Mouse (Mus musculus) hindbrain, embryonic 15.5 days (tissue): ENCODE results near the gene Fam181a. TPM values are rescaled to one million over a fixed set of nuclear protein-coding genes. Genes with fewer than 3 reads are reported as not detected.

Experiments used
- ATAC-seq: fragments of 200-750 bp; cut with Nextera tagmentation; 2 replicates; pipeline ENCODE4 v1.8.0; 2017; ENCODE audit warnings: low read depth, moderate number of reproducible peaks, moderate TSS enrichment; ENCODE audit not compliant: low FRiP score
- H3K27ac ChIP-seq: fragments of 300-500 bp; sonication (generic); replicated peaks from 2 replicates; pipeline ENCODE4 v1.5.1; 2015; ENCODE audit warnings: mild to moderate bottlenecking, inconsistent platforms
- H3K27me3 ChIP-seq: fragments of 300-500 bp; sonication (generic); 2 replicates; pipeline ENCODE4 v1.6.1; 2015; ENCODE audit warnings: control low read depth, inconsistent platforms
- H3K36me3 ChIP-seq: fragments of 300-500 bp; sonication (generic); 2 replicates; pipeline ENCODE4 v1.6.1; 2015; ENCODE audit warnings: control low read depth, inconsistent platforms
- H3K4me1 ChIP-seq: fragments of 300-500 bp; sonication (generic); replicated peaks from 2 replicates; pipeline ENCODE4 v1.6.1; 2015; ENCODE audit warnings: control low read depth, inconsistent platforms
- H3K4me2 ChIP-seq: fragments of 300-500 bp; sonication (generic); 2 replicates; pipeline ENCODE4 v1.6.1; 2015; ENCODE audit warnings: moderate library complexity, mild to moderate bottlenecking, inconsistent platforms
- H3K4me3 ChIP-seq: fragments of 300-500 bp; sonication (generic); 2 replicates; pipeline ENCODE4 v1.5.1; 2015; ENCODE audit warnings: mild to moderate bottlenecking, inconsistent platforms
- H3K9ac ChIP-seq: fragments of 300-500 bp; sonication (generic); 2 replicates; pipeline ENCODE4 v1.6.1; 2015; ENCODE audit warnings: inconsistent platforms
- H3K9me3 ChIP-seq: fragments of 300-500 bp; sonication (generic); 2 replicates; pipeline ENCODE4 v1.6.1; 2016; ENCODE audit warnings: control low read depth, inconsistent platforms
- WGBS: fragments of 180-500 bp; shearing (Covaris S2); methylation state at CpG from one replicate; pipeline ENCODE4 v1.1.7; 2015; 5-methylcytosine and 5-hydroxymethylcytosine counted together
- polyA plus RNA-seq: library from polyadenylated mRNA; unstranded; fragments of >200 nt; fragmentation: Nextera tagmentation; extraction: Ambion mirVana; gene quantifications from 2 replicates; pipeline ENCODE4 v1.2.1, GENCODE M21; 2015

Gene Fam181a
- polyA plus RNA-seq, 1 experiment from 2014 or later = 7.2 TPM

- no peak for ATAC-seq
- Histone ChIP-seq H3K4me1 (no peaks in the 10 kb centered on the region), H3K9ac (no peak overlapping the region), H3K4me3 (no peak overlapping the region), H3K4me2 (no peak overlapping the region), H3K36me3 (no peaks in the 10 kb centered on the region), H3K27me3 (no peaks in the 10 kb centered on the region), H3K9me3 (no peaks in the 10 kb centered on the region), H3K27ac (no peak overlapping the region)
- WGBS = 94% methylated on average over 7 of the region's 7 CpGs
These were observed 34.2 kb downstream of the Fam181a start for GRCm38 (mm10) chr12:103344934-103345333.

DNA sequence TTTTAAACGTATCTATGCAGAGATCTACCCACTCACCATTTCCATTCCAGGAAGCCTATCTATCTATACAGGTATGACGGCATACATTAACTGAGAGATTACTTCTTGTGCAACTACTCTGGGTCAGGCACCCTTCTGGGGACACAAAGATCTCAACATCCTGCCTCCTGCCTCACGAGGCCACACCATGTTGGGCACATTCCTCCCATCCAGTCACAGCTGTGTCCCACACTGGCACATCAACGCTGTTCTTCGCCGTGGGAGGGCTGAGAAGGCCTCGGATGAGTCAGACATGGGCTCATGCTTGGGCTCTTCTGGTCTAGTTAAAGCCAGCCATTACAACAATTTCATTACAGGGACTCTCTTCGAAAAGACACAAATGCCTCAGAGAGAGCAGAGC lies 36.2 kb downstream of the Fam181a start:
- no peaks in the 10 kb centered on the region for H3K27me3 ChIP-seq
- H3K4me1 ChIP-seq = no peaks in the 10 kb centered on the region
- H3K9ac ChIP-seq = no peak overlapping the region
- H3K4me3 ChIP-seq = no peak overlapping the region
- 84% methylated on average over 8 of the region's 8 CpGs for WGBS
- no peak overlapping the region for H3K27ac ChIP-seq
- H3K9me3 ChIP-seq = no peaks in the 10 kb centered on the region
- H3K36me3 ChIP-seq = no peaks in the 10 kb centered on the region
- ATAC-seq = no peak
- H3K4me2 ChIP-seq = no peak overlapping the region

DNA sequence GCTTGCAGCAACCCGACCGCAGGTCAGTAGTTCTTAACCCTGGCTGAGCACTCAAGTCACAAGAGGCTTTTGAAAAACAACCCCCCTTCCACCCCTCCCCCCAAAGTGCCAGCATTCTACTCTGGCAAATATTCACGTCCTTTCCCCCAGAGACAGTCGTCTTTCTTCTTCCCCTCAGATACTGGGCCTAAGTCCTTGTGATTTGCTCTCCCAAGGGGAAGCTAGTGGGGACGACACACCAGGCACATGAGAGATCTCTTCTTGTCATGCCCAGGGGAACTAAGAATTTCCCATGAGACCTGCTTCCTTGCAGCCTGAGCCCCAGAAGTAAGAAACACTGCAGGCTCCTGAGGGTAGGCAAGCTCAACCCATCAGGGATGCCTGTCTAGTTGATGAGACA lies 36.6 kb downstream of the Fam181a start:
- Histone ChIP-seq H3K4me1 (no peaks in the 10 kb centered on the region), H3K36me3 (no peaks in the 10 kb centered on the region), H3K27me3 (no peaks in the 10 kb centered on the region), H3K9ac (no peak overlapping the region), H3K4me2 (no peak overlapping the region), H3K4me3 (no peak overlapping the region), H3K27ac (no peak overlapping the region), H3K9me3 (no peaks in the 10 kb centered on the region)
- 57% methylated on average over 5 of the region's 5 CpGs for WGBS
- ATAC-seq = no peak

DNA sequence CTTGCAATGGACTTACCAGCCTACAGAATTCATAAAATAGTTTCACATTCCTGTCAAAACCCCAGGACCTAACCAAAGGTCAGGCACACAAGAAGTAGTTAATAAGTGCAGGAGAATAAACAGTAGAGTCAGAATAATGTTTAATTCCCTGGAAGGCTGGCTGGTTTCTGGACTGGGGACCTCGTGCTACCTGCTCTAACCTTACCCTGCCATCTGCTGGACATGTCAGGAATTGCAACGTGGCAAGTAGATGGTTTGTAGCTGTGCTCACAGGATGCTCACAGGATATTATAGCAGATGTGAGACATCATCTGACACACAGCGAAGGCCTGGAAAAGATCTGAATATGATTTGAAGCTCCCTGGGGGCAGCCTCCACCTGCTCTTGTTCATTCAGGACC lies 37.7 kb downstream of the Fam181a start:
- no peaks in the 10 kb centered on the region for H3K27me3 ChIP-seq
- H3K9me3 ChIP-seq = no peaks in the 10 kb centered on the region
- no peak overlapping the region for H3K9ac ChIP-seq
- no peaks in the 10 kb centered on the region for H3K36me3 ChIP-seq
- WGBS = 2% methylated on average over 3 of the region's 3 CpGs
- no peak overlapping the region for H3K27ac ChIP-seq
- ATAC-seq = peak; percentile 64; the same call in 1 of the 2 replicates
- peaks cover 3% of the 10 kb centered on the region for H3K4me1 ChIP-seq
- no peak overlapping the region for H3K4me2 ChIP-seq
- no peak overlapping the region for H3K4me3 ChIP-seq

GRCm38 (mm10) chr12:103352735-103353134 lies 42.0 kb downstream of the Fam181a start:
- Histone ChIP-seq H3K9ac (no peak overlapping the region), H3K4me1 (peaks cover 6% of the 10 kb centered on the region), H3K9me3 (no peaks in the 10 kb centered on the region), H3K4me3 (no peak overlapping the region), H3K27me3 (no peaks in the 10 kb centered on the region), H3K36me3 (no peaks in the 10 kb centered on the region), H3K4me2 (no peak overlapping the region), H3K27ac (no peak overlapping the region)
- no peak for ATAC-seq
- 92% methylated on average over 6 of the region's 6 CpGs for WGBS

GRCm38 (mm10) chr12:103353538-103353937 lies 42.8 kb downstream of the Fam181a start:
- H3K4me1 ChIP-seq = peaks cover 6% of the 10 kb centered on the region
- peak; percentile 40; the same call in 1 of the 2 replicates for ATAC-seq
- H3K4me3 ChIP-seq = no peak overlapping the region
- H3K9ac ChIP-seq = no peak overlapping the region
- no peaks in the 10 kb centered on the region for H3K9me3 ChIP-seq
- no peaks in the 10 kb centered on the region for H3K36me3 ChIP-seq
- no peak overlapping the region for H3K27ac ChIP-seq
- no peak overlapping the region for H3K4me2 ChIP-seq
- WGBS = 6% methylated on average over 5 of the region's 5 CpGs
- no peaks in the 10 kb centered on the region for H3K27me3 ChIP-seq

GRCm38 (mm10) chr12:103355746-103356414 lies 45.1 kb downstream of the Fam181a start, which contains the start of gene Asb2:
Asb2 (minus strand) TSS chr12:103356001.
- no peaks in the 10 kb centered on the region for H3K9me3 ChIP-seq
- peaks cover 6% of the 10 kb centered on the region for H3K4me1 ChIP-seq
- ATAC-seq = no peak
- H3K36me3 ChIP-seq = no peaks in the 10 kb centered on the region
- 74% methylated on average over 14 of the region's 14 CpGs for WGBS
- no peak within 1 kb of the TSS for H3K4me2 ChIP-seq
- H3K27me3 ChIP-seq = no peaks in the 10 kb centered on the region
- H3K27ac ChIP-seq = no peak within 1 kb of the TSS
- no peak within 1 kb of the TSS for H3K4me3 ChIP-seq
- H3K9ac ChIP-seq = no peak within 1 kb of the TSS

DNA sequence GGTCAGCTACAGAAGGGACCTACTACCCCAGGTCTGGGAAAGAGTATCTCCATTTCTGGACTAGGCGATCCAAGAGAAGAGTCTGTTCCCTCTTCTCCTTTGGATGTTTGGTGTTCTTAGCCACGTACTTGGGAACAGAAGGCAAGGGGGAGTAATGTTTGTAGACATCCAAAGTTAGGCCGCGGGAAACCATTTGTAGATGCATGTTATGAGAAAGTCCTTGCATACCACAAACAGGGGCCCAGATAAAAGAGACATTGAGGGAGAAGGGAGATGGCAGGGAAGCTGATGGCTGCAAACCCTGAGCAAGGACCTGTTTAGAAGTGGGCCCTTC lies 45.6 kb downstream of the Fam181a start:
- peaks cover 6% of the 10 kb centered on the region for H3K4me1 ChIP-seq
- H3K9me3 ChIP-seq = no peaks in the 10 kb centered on the region
- H3K27me3 ChIP-seq = no peaks in the 10 kb centered on the region
- ATAC-seq = no peak
- WGBS = 96% methylated on average over 4 of the region's 4 CpGs
- no peak overlapping the region for H3K9ac ChIP-seq
- H3K27ac ChIP-seq = no peak overlapping the region
- H3K4me3 ChIP-seq = no peak overlapping the region
- H3K36me3 ChIP-seq = no peaks in the 10 kb centered on the region
- H3K4me2 ChIP-seq = no peak overlapping the region

DNA sequence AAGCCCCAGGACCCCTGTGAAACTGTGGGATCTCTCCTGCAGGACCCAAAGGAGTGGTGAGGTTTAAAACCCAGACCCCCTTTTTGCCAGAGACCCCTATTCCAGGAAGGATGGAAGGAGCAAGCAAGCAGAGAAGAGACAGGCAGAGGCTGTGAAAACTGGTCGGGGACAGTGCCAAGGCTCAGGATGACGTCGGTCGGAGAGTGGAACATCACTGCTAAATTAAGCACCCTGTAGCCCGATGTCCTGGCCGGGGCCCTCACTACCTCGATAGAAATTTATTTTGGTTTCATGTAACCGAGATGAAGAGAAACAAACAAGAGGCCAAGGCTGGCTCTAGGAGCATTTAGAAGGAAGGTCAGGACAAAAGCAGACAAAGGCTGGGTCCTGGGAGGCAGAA lies 47.4 kb downstream of the Fam181a start:
- H3K9ac ChIP-seq = no peak overlapping the region
- H3K27me3 ChIP-seq = no peaks in the 10 kb centered on the region
- H3K4me3 ChIP-seq = no peak overlapping the region
- H3K27ac ChIP-seq = no peak overlapping the region
- H3K36me3 ChIP-seq = no peaks in the 10 kb centered on the region
- H3K4me1 ChIP-seq = peaks cover 6% of the 10 kb centered on the region
- no peak overlapping the region for H3K4me2 ChIP-seq
- WGBS = 66% methylated on average over 8 of the region's 8 CpGs
- no peaks in the 10 kb centered on the region for H3K9me3 ChIP-seq
- ATAC-seq = no peak

DNA sequence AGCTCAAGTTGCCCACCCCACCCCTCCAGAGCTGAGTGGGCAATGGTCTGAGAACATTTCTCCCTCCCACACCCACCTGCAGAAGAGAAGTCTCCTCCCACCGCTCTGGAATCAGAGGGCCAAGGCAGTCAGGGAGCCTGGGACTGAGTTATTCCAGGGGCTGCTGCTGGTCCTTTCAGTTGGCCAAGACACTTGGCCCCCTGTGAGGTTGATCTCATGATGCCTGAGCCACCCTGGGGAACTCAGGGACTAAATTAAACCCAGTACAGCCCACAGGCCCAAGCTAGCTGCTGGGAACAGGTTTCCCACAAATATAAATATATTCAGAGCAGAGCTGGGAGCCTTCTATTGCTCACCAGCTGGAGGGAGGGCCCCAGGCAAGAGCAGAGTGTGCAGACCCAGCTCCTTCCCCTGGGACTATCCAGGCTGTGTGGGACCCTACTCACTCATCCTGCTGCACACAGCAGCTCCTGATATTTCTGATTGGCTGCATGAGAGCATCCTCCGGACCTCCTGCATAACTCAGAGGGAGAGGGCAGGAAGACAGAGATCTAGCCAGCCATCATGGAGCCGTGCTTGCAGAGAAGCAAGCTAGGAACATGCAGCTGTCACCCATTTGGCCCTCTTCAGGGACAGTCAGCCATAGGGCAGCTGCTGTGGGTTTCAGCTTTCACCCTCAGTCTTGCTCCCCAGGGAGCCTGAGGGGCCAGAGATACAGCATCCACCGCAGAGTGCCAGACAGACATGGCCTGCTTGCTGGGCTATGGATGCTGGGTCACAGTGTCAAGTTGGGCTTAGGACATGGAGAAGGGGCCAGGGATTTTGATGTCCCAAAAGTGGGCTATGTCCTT lies 48.4 kb downstream of the Fam181a start:
- Histone ChIP-seq H3K4me2 (no peak overlapping the region), H3K9ac (no peak overlapping the region), H3K27ac (no peak overlapping the region), H3K27me3 (no peaks in the 10 kb centered on the region), H3K9me3 (no peaks in the 10 kb centered on the region), H3K4me3 (no peak overlapping the region), H3K36me3 (no peaks in the 10 kb centered on the region), H3K4me1 (no peaks in the 10 kb centered on the region)
- 62% methylated on average over 4 of the region's 4 CpGs for WGBS
- ATAC-seq = 0 out of 2 replicates have a peak, but pooled peaks have one; percentile 20

DNA sequence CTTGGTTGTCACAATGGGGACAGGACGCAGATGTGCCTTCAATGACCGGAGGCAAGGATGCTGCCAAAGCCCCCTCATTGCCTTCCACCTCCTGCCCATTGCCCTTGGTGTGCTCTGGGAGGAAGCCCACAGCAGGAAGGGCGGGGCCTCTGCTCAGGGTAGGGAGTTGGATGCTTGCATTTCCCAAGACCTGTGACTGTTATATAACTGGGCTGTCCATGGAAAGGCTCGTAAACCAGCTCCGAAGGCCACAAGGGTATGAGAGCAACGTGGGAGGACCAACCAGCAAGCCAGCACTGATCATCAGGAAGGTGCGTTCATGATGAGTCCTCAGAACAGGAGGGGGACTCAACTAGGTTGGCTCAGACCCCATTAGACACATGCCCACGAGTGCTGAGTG lies 50.0 kb downstream of the Fam181a start:
- H3K4me2 ChIP-seq = no peak overlapping the region
- ATAC-seq = no peak
- WGBS = 91% methylated on average over 8 of the region's 8 CpGs
- no peaks in the 10 kb centered on the region for H3K27me3 ChIP-seq
- no peaks in the 10 kb centered on the region for H3K4me1 ChIP-seq
- no peak overlapping the region for H3K9ac ChIP-seq
- H3K27ac ChIP-seq = no peak overlapping the region
- no peaks in the 10 kb centered on the region for H3K36me3 ChIP-seq
- no peaks in the 10 kb centered on the region for H3K9me3 ChIP-seq
- H3K4me3 ChIP-seq = no peak overlapping the region

GRCm38 (mm10) chr12:103361539-103362307 lies 50.9 kb downstream of the Fam181a start:
- H3K4me1 ChIP-seq = no peaks in the 10 kb centered on the region
- H3K9me3 ChIP-seq = no peaks in the 10 kb centered on the region
- H3K27me3 ChIP-seq = no peaks in the 10 kb centered on the region
- no peak overlapping the region for H3K4me2 ChIP-seq
- WGBS = 89% methylated on average over 17 of the region's 17 CpGs
- H3K36me3 ChIP-seq = no peaks in the 10 kb centered on the region
- no peak for ATAC-seq
- no peak overlapping the region for H3K9ac ChIP-seq
- no peak overlapping the region for H3K4me3 ChIP-seq
- H3K27ac ChIP-seq = no peak overlapping the region
